Mouse (Mus musculus) erythroblast, embryonic 14.5 days (primary cell): ENCODE data around the gene Tex26.

Experiments used
- GATA1 ChIP-seq: IDR thresholded peaks from 2 replicates; pipeline ENCODE4 v1.6.1; 2012; ENCODE audit warnings: low read length, inconsistent platforms, mixed read lengths
- TAL1 ChIP-seq: IDR thresholded peaks from 3 replicates; pipeline ENCODE4 v1.6.1; 2012; ENCODE audit warnings: low read length, inconsistent platforms, mixed read lengths

GRCm38 (mm10) chr5:149414369-149415167, 24.9 kb upstream of the Tex26 start:
- TF ChIP-seq GATA1 (no peak), TAL1 (no peak)
